Mouse (Mus musculus) limb, embryonic 13.5 days (tissue): ENCODE measurements around the gene Dhrs7b. TPM values are rescaled to one million over a fixed set of nuclear protein-coding genes. Genes with fewer than 3 reads are reported as not detected.
"Not testable (repeated sequence)": the region's sequence is repeated elsewhere in the genome, so short reads cannot be mapped to it uniquely, and the experiment has no call there.

ENCODE experiments used
- ATAC-seq: fragments of 200-750 bp; cut with Nextera tagmentation; 2 replicates; pipeline ENCODE4 v1.8.0; 2017; ENCODE audit warnings: low read depth, moderate number of reproducible peaks, moderate TSS enrichment; ENCODE audit not compliant: low FRiP score
- H3K27ac ChIP-seq: fragments of 300-500 bp; sonication (generic); 2 replicates; pipeline ENCODE4 v1.5.1; 2015; ENCODE audit warnings: inconsistent platforms, mild to moderate bottlenecking, moderate library complexity
- H3K27me3 ChIP-seq: fragments of 300-500 bp; sonication (generic); 2 replicates; pipeline ENCODE4 v1.6.1; 2015; ENCODE audit warnings: mild to moderate bottlenecking, inconsistent platforms
- H3K36me3 ChIP-seq: fragments of 300-500 bp; sonication (generic); 2 replicates; pipeline ENCODE4 v1.6.1; 2015; ENCODE audit warnings: inconsistent platforms, mild to moderate bottlenecking, moderate library complexity
- H3K4me1 ChIP-seq: fragments of 300-500 bp; sonication (generic); 2 replicates; pipeline ENCODE4 v1.6.1; 2015; ENCODE audit warnings: inconsistent platforms
- H3K4me2 ChIP-seq: fragments of 300-500 bp; sonication (generic); replicated peaks from 2 replicates; pipeline ENCODE4 v1.6.1; 2015; ENCODE audit warnings: inconsistent platforms, mild to moderate bottlenecking, moderate library complexity
- H3K4me3 ChIP-seq: fragments of 300-500 bp; sonication (generic); 2 replicates; pipeline ENCODE4 v1.5.1; 2015; ENCODE audit warnings: moderate library complexity, mild to moderate bottlenecking, inconsistent platforms
- H3K9ac ChIP-seq: fragments of 300-500 bp; sonication (generic); 2 replicates; pipeline ENCODE4 v1.6.1; 2015; ENCODE audit warnings: mild to moderate bottlenecking, inconsistent platforms
- H3K9me3 ChIP-seq: fragments of 300-500 bp; sonication (generic); 2 replicates; pipeline ENCODE4 v1.6.1; 2016; ENCODE audit warnings: inconsistent platforms
- WGBS: fragments of 180-500 bp; shearing (Covaris S2); methylation state at CpG from one replicate; pipeline ENCODE4 v1.1.7; 2015; 5-methylcytosine and 5-hydroxymethylcytosine counted together
- polyA plus RNA-seq: library from polyadenylated mRNA; unstranded; fragments of >200 nt; fragmentation: Nextera tagmentation; extraction: Ambion mirVana; gene quantifications from 2 replicates; pipeline ENCODE4 v1.2.1, GENCODE M21; 2015

Dhrs7b gene
- polyA plus RNA-seq, 1 experiment from 2014 or later = 34.8 TPM

- not testable (repeated sequence) for H3K36me3 ChIP-seq, H3K27ac ChIP-seq, ATAC-seq, H3K27me3 ChIP-seq, H3K9me3 ChIP-seq
- Histone ChIP-seq H3K4me3 (peak within 1 kb of the TSS; percentile 55), H3K9ac (peak within 1 kb of the TSS; percentile 62), H3K4me1 (peaks cover 27% of the 10 kb centered on the region), H3K4me2 (peak within 1 kb of the TSS; percentile 83)
- 43% methylated on average over 6 of the region's 6 CpGs for WGBS
Observed at GRCm38 (mm10) chr11:60811618-60812017, 18.8 kb upstream of the Dhrs7b start, which contains the start of gene Shmt1. Shmt1 (minus strand) TSS chr11:60811718.

GRCm38 (mm10) chr11:60816398-60816797 lies 14.0 kb upstream of the Dhrs7b start:
- no peaks in the 10 kb centered on the region for H3K27me3 ChIP-seq
- no peaks in the 10 kb centered on the region for H3K9me3 ChIP-seq
- ATAC-seq = no peak
- H3K4me1 ChIP-seq = no peaks in the 10 kb centered on the region
- H3K9ac ChIP-seq = no peak overlapping the region
- no peak overlapping the region for H3K4me2 ChIP-seq
- H3K4me3 ChIP-seq = no peak overlapping the region
- 68% methylated on average over 5 of the region's 5 CpGs for WGBS
- H3K36me3 ChIP-seq = no peaks in the 10 kb centered on the region
- H3K27ac ChIP-seq = no peak overlapping the region

- 56% methylated on average over 2 of the region's 2 CpGs for WGBS
- Histone ChIP-seq H3K36me3 (no peaks in the 10 kb centered on the region), H3K9ac (no peak overlapping the region), H3K27me3 (no peaks in the 10 kb centered on the region), H3K4me3 (no peak overlapping the region), H3K4me1 (no peaks in the 10 kb centered on the region), H3K4me2 (no peak overlapping the region), H3K9me3 (no peaks in the 10 kb centered on the region), H3K27ac (no peak overlapping the region)
- ATAC-seq = no peak
Observed at GRCm38 (mm10) chr11:60823771-60824170, 6.7 kb upstream of the Dhrs7b start.

- H3K9me3 ChIP-seq = no peaks in the 10 kb centered on the region
- WGBS = 84% methylated on average over 3 of the region's 3 CpGs
Observed at GRCm38 (mm10) chr11:60825191-60825590, 5.2 kb upstream of the Dhrs7b start.

GRCm38 (mm10) chr11:60826700-60827099 lies 3.7 kb upstream of the Dhrs7b start:
- Histone ChIP-seq H3K36me3 (no peaks in the 10 kb centered on the region), H3K4me3 (no peak overlapping the region), H3K9me3 (no peaks in the 10 kb centered on the region), H3K27me3 (no peaks in the 10 kb centered on the region), H3K4me2 (no peak overlapping the region), H3K9ac (no peak overlapping the region), H3K4me1 (peaks cover 8% of the 10 kb centered on the region), H3K27ac (no peak overlapping the region)
- WGBS = 61% methylated on average over 1 of the region's 1 CpGs
- no peak for ATAC-seq

More at GRCm38 (mm10) chr11:60825191-60825590, 5.2 kb upstream of the Dhrs7b start:
- no peaks in the 10 kb centered on the region for H3K36me3 ChIP-seq
- H3K4me1 ChIP-seq = no peaks in the 10 kb centered on the region
- H3K4me3 ChIP-seq = no peak overlapping the region
- H3K27ac ChIP-seq = no peak overlapping the region
- no peaks in the 10 kb centered on the region for H3K27me3 ChIP-seq
- no peak overlapping the region for H3K4me2 ChIP-seq
- ATAC-seq = no peak
- H3K9ac ChIP-seq = no peak overlapping the region

- H3K4me1 ChIP-seq = peaks cover 8% of the 10 kb centered on the region
- no peak overlapping the region for H3K4me2 ChIP-seq
- 71% methylated on average over 4 of the region's 4 CpGs for WGBS
- no peak for ATAC-seq
- no peak overlapping the region for H3K4me3 ChIP-seq
- no peak overlapping the region for H3K9ac ChIP-seq
- H3K9me3 ChIP-seq = no peaks in the 10 kb centered on the region
- H3K36me3 ChIP-seq = no peaks in the 10 kb centered on the region
- no peaks in the 10 kb centered on the region for H3K27me3 ChIP-seq
- H3K27ac ChIP-seq = no peak overlapping the region
Observed at GRCm38 (mm10) chr11:60827241-60827945, 3.0 kb upstream of the Dhrs7b start.

- Histone ChIP-seq H3K27me3 (no peaks in the 10 kb centered on the region), H3K9me3 (no peaks in the 10 kb centered on the region), H3K27ac (no peak overlapping the region), H3K4me1 (peaks cover 8% of the 10 kb centered on the region), H3K36me3 (no peaks in the 10 kb centered on the region), H3K4me3 (no peak overlapping the region), H3K4me2 (no peak overlapping the region), H3K9ac (no peak overlapping the region)
- WGBS = 39% methylated on average over 2 of the region's 2 CpGs
- no peak for ATAC-seq
Observed at GRCm38 (mm10) chr11:60828903-60829302, 1.5 kb upstream of the Dhrs7b start.

GRCm38 (mm10) chr11:60836897-60837296 lies 6.5 kb downstream of the Dhrs7b start:
- no peaks in the 10 kb centered on the region for H3K9me3 ChIP-seq
- H3K9ac ChIP-seq = no peak overlapping the region
- H3K4me2 ChIP-seq = no peak overlapping the region
- H3K4me1 ChIP-seq = no peaks in the 10 kb centered on the region
- 96% methylated on average over 6 of the region's 6 CpGs for WGBS
- ATAC-seq = no peak
- H3K4me3 ChIP-seq = no peak overlapping the region
- H3K27me3 ChIP-seq = no peaks in the 10 kb centered on the region
- peaks cover 10% of the 10 kb centered on the region for H3K36me3 ChIP-seq
- H3K27ac ChIP-seq = no peak overlapping the region

GRCm38 (mm10) chr11:60837644-60838406 lies 7.4 kb downstream of the Dhrs7b start:
- WGBS = 94% methylated on average over 10 of the region's 10 CpGs
- no peaks in the 10 kb centered on the region for H3K9me3 ChIP-seq

GRCm38 (mm10) chr11:60841467-60842200 lies 11.2 kb downstream of the Dhrs7b start:
- Histone ChIP-seq H3K27ac (no peak overlapping the region), H3K4me1 (no peaks in the 10 kb centered on the region), H3K27me3 (no peaks in the 10 kb centered on the region), H3K36me3 (peaks cover 35% of the 10 kb centered on the region), H3K4me2 (no peak overlapping the region), H3K9me3 (no peaks in the 10 kb centered on the region), H3K9ac (no peak overlapping the region), H3K4me3 (no peak overlapping the region)
- WGBS = 76% methylated on average over 12 of the region's 12 CpGs
- ATAC-seq = no peak

More at GRCm38 (mm10) chr11:60837644-60838406, 7.4 kb downstream of the Dhrs7b start:
- H3K4me1 ChIP-seq = no peaks in the 10 kb centered on the region
- no peak overlapping the region for H3K27ac ChIP-seq
- ATAC-seq = no peak
- H3K4me2 ChIP-seq = no peak overlapping the region
- H3K4me3 ChIP-seq = no peak overlapping the region
- H3K9ac ChIP-seq = no peak overlapping the region
- H3K36me3 ChIP-seq = peaks cover 10% of the 10 kb centered on the region
- H3K27me3 ChIP-seq = no peaks in the 10 kb centered on the region

- peaks cover 38% of the 10 kb centered on the region for H3K36me3 ChIP-seq
- no peaks in the 10 kb centered on the region for H3K4me1 ChIP-seq
- ATAC-seq = no peak
- H3K9ac ChIP-seq = no peak overlapping the region
- no peak overlapping the region for H3K27ac ChIP-seq
- no peaks in the 10 kb centered on the region for H3K9me3 ChIP-seq
- no peaks in the 10 kb centered on the region for H3K27me3 ChIP-seq
- 77% methylated on average over 5 of the region's 5 CpGs for WGBS
- no peak overlapping the region for H3K4me2 ChIP-seq
- no peak overlapping the region for H3K4me3 ChIP-seq
Observed at GRCm38 (mm10) chr11:60843412-60843811, 13.0 kb downstream of the Dhrs7b start.

- H3K4me3 ChIP-seq = no peak overlapping the region
- H3K4me1 ChIP-seq = no peaks in the 10 kb centered on the region
- peaks cover 53% of the 10 kb centered on the region for H3K36me3 ChIP-seq
- no peaks in the 10 kb centered on the region for H3K27me3 ChIP-seq
- no peaks in the 10 kb centered on the region for H3K9me3 ChIP-seq
- peak overlapping the region; percentile 37; the same call in 1 of the 2 replicates for H3K9ac ChIP-seq
- 82% methylated on average over 5 of the region's 5 CpGs for WGBS
- ATAC-seq = no peak
- H3K27ac ChIP-seq = no peak overlapping the region
- H3K4me2 ChIP-seq = no peak overlapping the region
Observed at GRCm38 (mm10) chr11:60845415-60845814, 15.0 kb downstream of the Dhrs7b start.
